Mouse (Mus musculus) urinary bladder, postnatal 36 days (tissue): ENCODE results near the gene Akr1c20.

Experiments used
- DNase-seq, 2 experiments: peaks; one replicate each; pipeline ENCODE4 v3.0.0; 2022; ENCODE audit warnings: low spot score in 2 of 2, mixed read lengths in 1 of 2

Akr1c20 gene

GRCm38 (mm10) chr13:4523201-4523838, at the start of gene Akr1c20:
Akr1c20 (minus strand) TSS chr13:4523345.
- no peak for DNase-seq

GRCm38 (mm10) chr13:4565996-4566395, 42.9 kb upstream of the Akr1c20 start:
- DNase-seq: no peak

- DNase-seq: no peak
Observed at GRCm38 (mm10) chr13:4560500-4560899, 37.4 kb upstream of the Akr1c20 start.

- no peak for DNase-seq
Observed at GRCm38 (mm10) chr13:4559143-4559542, 36.0 kb upstream of the Akr1c20 start.

- no peak for DNase-seq
Observed at GRCm38 (mm10) chr13:4514811-4515210, 8.3 kb downstream of the Akr1c20 start.

- DNase-seq: no peak
Observed at GRCm38 (mm10) chr13:4467896-4468295, 55.2 kb downstream of the Akr1c20 start.

- DNase-seq: no peak
Observed at GRCm38 (mm10) chr13:4465641-4466040, 57.5 kb downstream of the Akr1c20 start.
